Mouse (Mus musculus): Measurements from ENCODE around the gene Rps6ka4.

DNA sequence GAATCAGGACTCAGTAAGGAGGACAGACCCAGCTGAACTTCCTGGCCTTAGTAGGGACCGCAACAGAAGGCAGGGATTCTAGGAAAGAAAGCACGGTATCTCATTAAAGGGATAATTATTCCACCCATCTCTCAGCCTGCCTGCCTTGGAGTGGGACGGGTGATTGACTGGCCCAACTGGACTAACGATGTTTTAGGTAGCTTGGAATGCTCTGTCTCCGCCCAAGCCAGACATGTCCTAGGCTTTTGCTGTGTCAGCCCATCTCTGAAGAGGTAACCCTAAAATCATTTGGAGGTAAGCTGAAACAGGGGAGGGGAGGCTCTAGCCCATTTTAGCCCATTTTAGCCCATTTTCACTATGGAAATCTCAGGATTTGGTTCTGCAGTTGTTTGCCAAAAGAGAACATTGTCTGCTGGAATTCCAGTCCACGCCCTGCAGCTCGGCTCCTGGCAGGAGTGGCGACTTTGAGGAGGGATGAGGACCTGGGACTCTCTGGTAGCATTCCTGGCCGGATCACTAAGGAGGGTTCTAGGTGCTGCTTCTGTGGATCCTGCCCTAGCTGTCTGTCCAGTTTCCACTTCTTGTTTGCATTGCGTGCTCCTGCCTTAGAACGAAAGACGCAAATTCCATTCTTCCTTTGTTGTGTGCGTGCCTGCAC, 19.8 kb downstream of the Rps6ka4 start:
- TF ChIP-seq POLR2A (IDR thresholded peaks at IDR 0.05; ENCODE audit: extremely low read depth, insufficient read depth, low read length) (no peak), CTCF (IDR thresholded peaks at IDR 0.05; ENCODE audit: extremely low read depth, insufficient read depth, low read length) (no peak)

Measured in cortical plate, adult 2 months (tissue).